Mouse (Mus musculus) forebrain, postnatal 0 days (tissue): Measurements from ENCODE around the gene Olfr5. TPM values are rescaled to one million over a fixed set of nuclear protein-coding genes. Genes with fewer than 3 reads are reported as not detected.

ENCODE experiments used
- ATAC-seq: fragments of 200-750 bp; cut with Nextera tagmentation; 2 replicates; pipeline ENCODE4 v1.8.0; 2017; ENCODE audit warnings: mild to moderate bottlenecking, moderate library complexity
- DNase-seq: peaks from one replicate; pipeline ENCODE4 v3.0.0-alpha.2; 2015
- H3K27ac ChIP-seq: fragments of 300-500 bp; sonication (generic); 2 replicates; pipeline ENCODE4 v1.5.1; 2014; ENCODE audit warnings: low read depth, mild to moderate bottlenecking, antibody characterized with exemption, low read length, moderate library complexity, mixed read lengths
- H3K27me3 ChIP-seq: fragments of 300-500 bp; sonication (generic); 2 replicates; pipeline ENCODE4 v1.6.1; 2014; ENCODE audit warnings: mild to moderate bottlenecking, low read length, mixed read lengths; ENCODE audit not compliant: insufficient read depth
- H3K36me3 ChIP-seq: fragments of 300-500 bp; sonication (generic); 2 replicates; pipeline ENCODE4 v1.6.1; 2014; ENCODE audit warnings: mild to moderate bottlenecking, moderate library complexity; ENCODE audit not compliant: insufficient read depth
- H3K4me1 ChIP-seq: fragments of 300-500 bp; sonication (generic); 2 replicates; pipeline ENCODE4 v1.6.1; 2014; ENCODE audit warnings: antibody characterized with exemption; ENCODE audit not compliant: insufficient read depth
- H3K4me2 ChIP-seq: fragments of 300-500 bp; sonication (generic); 2 replicates; pipeline ENCODE4 v1.6.1; 2014; ENCODE audit warnings: low read depth, mild to moderate bottlenecking, moderate library complexity
- H3K4me3 ChIP-seq: fragments of 300-500 bp; sonication (generic); 2 replicates; pipeline ENCODE4 v1.5.1; 2014; ENCODE audit warnings: low read depth, low read length, mixed read lengths
- H3K9ac ChIP-seq: fragments of 300-500 bp; sonication (generic); 2 replicates; pipeline ENCODE4 v1.6.1; 2014; ENCODE audit warnings: mild to moderate bottlenecking
- H3K9me3 ChIP-seq: fragments of 300-500 bp; sonication (generic); 2 replicates; pipeline ENCODE4 v1.6.1; 2016; ENCODE audit warnings: low read length
- CTCF ChIP-seq: sonication (generic); IDR thresholded peaks from 2 replicates; pipeline ENCODE4 v1.5.1; 2016; ENCODE audit warnings: antibody characterized with exemption, control low read depth, low read depth
- WGBS: fragments of 180-500 bp; shearing (Covaris S2); extraction: QIAGEN DNeasy Blood & Tissue Kit; methylation state at CpG from one replicate; pipeline ENCODE4 v1.1.7; 2014; 5-methylcytosine and 5-hydroxymethylcytosine counted together
- polyA plus RNA-seq: library from polyadenylated mRNA; unstranded; fragments of >200 nt; fragmentation: Nextera tagmentation; extraction: Ambion mirVana; gene quantifications from 2 replicates; pipeline ENCODE4 v1.2.1, GENCODE M21; 2015
- total RNA-seq: library from RNA; depleted of rRNA; stranded (reverse); fragments of >200 nt; gene quantifications from 2 replicates; pipeline ENCODE4 v1.2.3, GENCODE M21; 2014; rRNA removed

The Olfr5 gene
- total and polyA plus RNA-seq, 2 experiments from 2014 or later: not detected

DNA sequence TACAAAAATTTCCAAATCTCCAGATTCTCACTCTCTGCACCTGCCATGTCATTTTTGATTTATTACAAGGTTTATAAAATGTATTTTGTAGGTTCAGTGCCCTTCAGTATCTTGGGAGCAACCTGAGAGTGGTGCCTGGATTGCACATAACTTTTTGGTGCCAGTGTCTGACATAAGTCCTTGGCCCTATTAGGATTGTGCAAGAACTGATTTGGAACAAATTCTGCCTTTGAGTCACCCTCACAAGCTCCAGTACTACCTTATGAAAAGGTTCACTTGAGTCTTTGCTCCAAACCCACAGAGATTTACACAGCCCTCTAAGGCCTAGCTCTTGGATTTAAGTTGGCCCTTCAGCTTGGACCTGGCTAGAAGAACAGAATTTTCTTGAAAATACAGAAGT lies 19.8 kb downstream of the Olfr5 start, which contains the start of gene Olfr1346:
TSS of gene Olfr1346 (plus strand) at position 151 of the 400 bp plus-strand sequence.
- no peaks in the 10 kb centered on the region for H3K4me1 ChIP-seq
- TF ChIP-seq CTCF: no peak
- ATAC-seq (no peak), DNase-seq (no peak)
- no peak within 1 kb of the TSS for H3K4me3 ChIP-seq
- H3K9me3 ChIP-seq: no peaks in the 10 kb centered on the region
- H3K36me3 ChIP-seq: no peaks in the 10 kb centered on the region
- no peak within 1 kb of the TSS for H3K9ac ChIP-seq
- no peak within 1 kb of the TSS for H3K27ac ChIP-seq
- no peak within 1 kb of the TSS for H3K4me2 ChIP-seq
- no peaks in the 10 kb centered on the region for H3K27me3 ChIP-seq

DNA sequence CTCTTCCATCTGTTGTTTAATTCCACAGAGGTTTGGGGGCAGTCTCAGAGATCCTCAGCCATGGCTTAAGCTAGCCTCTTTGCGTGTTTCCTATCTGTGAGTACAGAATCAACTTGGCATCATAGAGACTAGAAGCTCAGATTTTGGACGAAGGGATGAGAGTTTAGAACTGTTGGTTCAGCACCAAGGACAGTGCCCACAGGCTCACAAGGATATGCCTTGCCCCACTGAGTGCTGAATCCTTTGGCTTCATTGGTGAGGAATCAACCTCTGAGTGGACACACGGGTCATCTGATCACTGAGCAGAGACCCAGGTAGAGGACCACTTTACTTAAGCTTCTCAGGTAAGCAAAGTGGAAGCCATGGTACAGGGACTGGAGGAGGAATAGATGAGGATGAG lies 30.3 kb downstream of the Olfr5 start:
- Histone ChIP-seq H3K36me3 (no peaks in the 10 kb centered on the region), H3K9ac (no peak overlapping the region), H3K27me3 (no peaks in the 10 kb centered on the region), H3K4me1 (no peaks in the 10 kb centered on the region), H3K9me3 (no peaks in the 10 kb centered on the region), H3K4me3 (no peak overlapping the region), H3K4me2 (no peak overlapping the region), H3K27ac (no peak overlapping the region)
- no peak for DNase-seq
- no peak for TF ChIP-seq CTCF
- 47% methylated on average over 3 of the region's 3 CpGs for WGBS
- ATAC-seq: no peak

DNA sequence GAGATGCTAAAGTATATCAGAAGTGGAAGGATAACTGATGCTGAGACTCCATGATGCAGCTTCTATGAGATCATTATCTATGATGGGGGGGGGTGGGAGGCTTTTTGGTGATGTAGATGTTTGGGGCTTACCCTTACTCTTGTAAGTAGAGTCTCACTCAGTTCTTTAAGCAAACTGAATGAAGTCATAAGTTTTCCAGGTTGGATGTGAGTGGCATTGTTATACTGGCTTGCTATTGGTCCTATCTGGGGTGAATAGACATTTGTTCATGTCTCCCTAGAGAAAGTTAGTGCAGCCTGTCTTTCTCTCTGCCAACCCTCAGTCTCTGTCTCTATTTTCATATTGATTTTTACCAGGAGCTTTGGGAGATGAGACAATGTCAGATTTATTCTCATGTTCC lies 30.9 kb downstream of the Olfr5 start, which contains the start of gene Olfr1336:
TSS of gene Olfr1336 (plus strand) at position 301 of the 400 bp plus-strand sequence.
- H3K4me3 ChIP-seq: no peak within 1 kb of the TSS
- no peak within 1 kb of the TSS for H3K4me2 ChIP-seq
- ATAC-seq: no peak
- H3K4me1 ChIP-seq: no peaks in the 10 kb centered on the region
- no peak within 1 kb of the TSS for H3K27ac ChIP-seq
- H3K9me3 ChIP-seq: no peaks in the 10 kb centered on the region
- TF ChIP-seq CTCF: no peak
- DNase-seq: no peak
- H3K27me3 ChIP-seq: no peaks in the 10 kb centered on the region
- H3K36me3 ChIP-seq: no peaks in the 10 kb centered on the region
- H3K9ac ChIP-seq: no peak within 1 kb of the TSS

DNA sequence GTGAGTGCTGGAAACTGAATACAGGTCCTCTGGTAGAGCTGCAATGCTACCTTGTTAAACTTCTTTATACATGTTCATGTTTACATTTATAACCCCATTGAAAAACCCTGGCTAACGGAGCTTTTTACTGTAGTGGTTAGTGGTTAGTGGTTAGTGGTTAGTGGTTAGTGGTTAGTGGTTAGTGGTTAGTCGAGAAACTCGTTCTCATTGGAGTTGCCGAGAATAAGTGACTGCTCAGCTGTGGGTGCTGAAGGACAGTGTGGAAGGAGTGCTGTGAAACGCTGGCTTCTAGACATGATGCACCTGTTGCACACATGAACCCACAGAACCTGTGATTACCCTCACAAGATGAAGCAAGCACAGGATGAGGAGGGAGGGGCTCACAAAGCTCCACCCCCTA lies 39.0 kb downstream of the Olfr5 start:
- Histone ChIP-seq H3K9me3 (no peaks in the 10 kb centered on the region), H3K27me3 (no peaks in the 10 kb centered on the region), H3K4me3 (no peak overlapping the region), H3K9ac (no peak overlapping the region), H3K27ac (no peak overlapping the region), H3K36me3 (no peaks in the 10 kb centered on the region), H3K4me1 (no peaks in the 10 kb centered on the region), H3K4me2 (no peak overlapping the region)
- ATAC-seq (no peak), DNase-seq (no peak)
- 89% methylated on average over 5 of the region's 5 CpGs for WGBS
- no peak for TF ChIP-seq CTCF

DNA sequence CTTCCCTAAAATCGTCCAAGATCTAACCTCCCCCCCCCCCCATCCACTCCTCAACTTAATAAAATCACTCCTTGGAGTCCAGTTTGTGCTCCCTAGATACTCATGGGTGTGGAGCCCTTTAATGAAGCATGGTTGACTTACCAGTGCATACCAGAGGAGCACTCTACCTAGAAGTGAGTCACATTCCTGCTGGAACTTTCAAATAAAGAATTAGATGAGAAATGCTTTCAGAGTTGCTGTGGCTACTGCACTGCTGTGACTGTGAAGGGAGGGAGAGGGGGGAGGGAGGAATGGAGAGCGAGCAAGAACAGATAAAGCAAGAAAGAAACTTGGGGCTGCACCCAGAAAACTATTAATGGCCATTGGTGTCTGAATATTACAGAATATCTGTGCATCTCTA lies 45.6 kb downstream of the Olfr5 start:
- ATAC-seq (no peak), DNase-seq (no peak)
- no peaks in the 10 kb centered on the region for H3K9me3 ChIP-seq
- H3K4me3 ChIP-seq: no peak overlapping the region
- no peaks in the 10 kb centered on the region for H3K36me3 ChIP-seq
- H3K27ac ChIP-seq: no peak overlapping the region
- no peak overlapping the region for H3K9ac ChIP-seq
- 59% methylated on average over 2 of the region's 2 CpGs for WGBS
- no peaks in the 10 kb centered on the region for H3K27me3 ChIP-seq
- no peaks in the 10 kb centered on the region for H3K4me1 ChIP-seq
- TF ChIP-seq CTCF: no peak
- H3K4me2 ChIP-seq: no peak overlapping the region

DNA sequence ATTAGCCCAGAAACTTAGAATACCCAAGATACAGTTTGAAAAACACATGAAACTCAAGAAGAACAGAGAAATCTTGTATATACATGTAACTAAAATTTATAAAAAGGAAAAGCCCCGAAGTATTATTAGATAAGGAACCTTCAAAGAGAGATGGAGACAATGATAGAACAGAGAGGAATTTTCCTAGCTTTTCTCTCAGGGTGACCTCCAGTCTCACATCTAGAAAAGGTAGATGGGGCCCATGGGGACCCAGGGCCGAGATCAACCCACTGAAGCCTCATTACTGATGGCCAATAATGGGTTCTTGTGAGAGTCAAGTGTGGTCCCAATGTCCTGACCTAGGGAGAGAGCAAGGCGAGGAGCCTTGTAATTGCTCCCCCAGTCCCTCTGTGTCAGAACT lies 48.4 kb downstream of the Olfr5 start, which contains the start of gene Olfr1344:
TSS of gene Olfr1344 (plus strand) at position 301 of the 400 bp plus-strand sequence.
- Histone ChIP-seq H3K9ac (no peak within 1 kb of the TSS), H3K36me3 (no peaks in the 10 kb centered on the region), H3K9me3 (no peaks in the 10 kb centered on the region), H3K27ac (no peak within 1 kb of the TSS), H3K4me1 (peaks cover 8% of the 10 kb centered on the region; the same call in 1 of the 2 replicates), H3K27me3 (no peaks in the 10 kb centered on the region), H3K4me3 (no peak within 1 kb of the TSS), H3K4me2 (no peak within 1 kb of the TSS)
- ATAC-seq: no peak
- DNase-seq: no peak
- no peak for TF ChIP-seq CTCF
- 74% methylated on average over 3 of the region's 3 CpGs for WGBS

DNA sequence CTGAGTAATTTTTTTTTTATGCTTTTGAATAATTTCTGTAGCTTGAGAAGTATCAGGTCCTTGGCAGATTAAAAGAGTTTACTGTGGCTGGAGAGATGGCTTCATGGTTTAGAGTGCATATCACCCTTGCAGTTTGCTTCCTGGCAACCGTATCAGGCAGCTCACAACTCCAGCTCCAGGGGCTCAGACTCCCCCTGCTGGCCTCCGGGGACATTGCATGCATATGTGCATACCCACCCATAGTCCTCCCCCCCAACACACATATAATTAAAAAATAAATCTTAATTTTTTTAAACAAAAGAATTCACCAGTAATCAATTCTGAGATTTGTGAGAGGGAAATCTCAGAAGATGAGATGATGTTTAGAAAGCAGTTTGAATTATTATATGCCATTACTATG lies 56.4 kb downstream of the Olfr5 start:
- H3K4me3 ChIP-seq: no peak overlapping the region
- H3K27me3 ChIP-seq: no peaks in the 10 kb centered on the region
- H3K9ac ChIP-seq: no peak overlapping the region
- no peak overlapping the region for H3K4me2 ChIP-seq
- no peak overlapping the region for H3K27ac ChIP-seq
- peaks cover 6% of the 10 kb centered on the region; the same call in 1 of the 2 replicates for H3K4me1 ChIP-seq
- TF ChIP-seq CTCF: peak; percentile 47; the same call in 1 of the 2 replicates
- no peaks in the 10 kb centered on the region for H3K9me3 ChIP-seq
- H3K36me3 ChIP-seq: 0 out of 2 replicates have a peak, but pooled peaks cover 3% of the 10 kb centered on the region
- ATAC-seq (no peak), DNase-seq (peak; percentile 21)
- WGBS: 37% methylated on average over 2 of the region's 2 CpGs

DNA sequence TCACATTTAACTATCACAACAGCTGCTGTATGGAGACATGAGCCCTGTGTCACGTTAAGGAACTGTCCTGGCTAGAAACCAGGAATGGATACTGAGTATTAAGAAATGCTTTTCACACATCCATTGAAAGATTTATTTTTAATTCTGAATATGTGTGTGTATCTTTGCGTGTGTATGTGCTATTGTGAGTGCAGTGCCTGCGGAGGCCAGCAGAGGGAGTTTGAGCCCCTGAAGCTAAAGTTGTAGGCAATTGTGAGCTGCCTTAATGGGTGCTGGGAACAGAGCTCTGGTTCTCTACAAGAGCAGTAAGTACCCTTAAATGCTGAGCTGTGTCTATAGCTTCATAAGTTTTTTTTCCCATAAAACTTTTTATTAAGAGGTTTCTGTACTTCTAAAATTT lies 57.4 kb downstream of the Olfr5 start:
- Histone ChIP-seq H3K4me2 (no peak overlapping the region), H3K36me3 (0 out of 2 replicates have a peak, but pooled peaks cover 3% of the 10 kb centered on the region), H3K27me3 (no peaks in the 10 kb centered on the region), H3K4me3 (no peak overlapping the region), H3K4me1 (no peaks in the 10 kb centered on the region), H3K9me3 (no peaks in the 10 kb centered on the region), H3K9ac (no peak overlapping the region), H3K27ac (no peak overlapping the region)
- TF ChIP-seq CTCF: no peak
- DNase-seq (no peak), ATAC-seq (no peak)
- 90% methylated on average over 3 of the region's 3 CpGs for WGBS

Other genes with a start within 250 kb of the Olfr5 start
- gene Epp13, start 234.2 kb downstream of the Olfr5 start, total RNA-seq: not detected in 2 replicates
- 0.40 and 0.44 TPM in 2 replicates for gene Epp13, start 234.2 kb downstream of the Olfr5 start, polyA plus RNA-seq
- 6.9 and 10.0 TPM in 2 replicates for gene Zfp667, start 200.4 kb downstream of the Olfr5 start, total RNA-seq
- 9.9 and 13.1 TPM in 2 replicates for gene Zfp667, start 200.4 kb downstream of the Olfr5 start, polyA plus RNA-seq
- 12.3 and 13.1 TPM in 2 replicates for gene Zfp583, start 155.7 kb downstream of the Olfr5 start, total RNA-seq
- 11.7 and 13.2 TPM in 2 replicates for gene Zfp583, start 155.7 kb downstream of the Olfr5 start, polyA plus RNA-seq
- 5.8 and 7.8 TPM in 2 replicates for gene Gm3854, start 143.2 kb downstream of the Olfr5 start, total RNA-seq
- gene Gm3854, start 143.2 kb downstream of the Olfr5 start, polyA plus RNA-seq: 1.5 and 4.6 TPM in 2 replicates
- 4.0 and 4.5 TPM in 2 replicates for gene Zfp78, start 123.7 kb downstream of the Olfr5 start, total RNA-seq
- gene Zfp78, start 123.7 kb downstream of the Olfr5 start, polyA plus RNA-seq: 1.5 and 3.3 TPM in 2 replicates
- 15.4 and 27.4 TPM in 2 replicates for gene Zfp28, start 103.6 kb downstream of the Olfr5 start, total RNA-seq
- 19.8 and 20.7 TPM in 2 replicates for gene Zfp28, start 103.6 kb downstream of the Olfr5 start, polyA plus RNA-seq
- 15.4 and 17.5 TPM in 2 replicates for gene Smim17, start 88.2 kb downstream of the Olfr5 start, total RNA-seq
- 3.7 and 3.9 TPM in 2 replicates for gene Smim17, start 88.2 kb downstream of the Olfr5 start, polyA plus RNA-seq
- gene Gm20715, start 76.7 kb downstream of the Olfr5 start, total RNA-seq: 0.24 and 0.54 TPM in 2 replicates
- gene Gm20715, start 76.7 kb downstream of the Olfr5 start, polyA plus RNA-seq: not detected in 2 replicates
- gene Olfr1344, start 48.3 kb downstream of the Olfr5 start, total RNA-seq: 0.23 TPM in 1 of 2 replicates, not detected in the other
- 0.07 and 0.09 TPM in 2 replicates for gene Olfr1344, start 48.3 kb downstream of the Olfr5 start, polyA plus RNA-seq
- gene Olfr1336, start 30.8 kb downstream of the Olfr5 start, total RNA-seq: not detected in 2 replicates
- not detected in 2 replicates for gene Olfr1336, start 30.8 kb downstream of the Olfr5 start, polyA plus RNA-seq
- gene Olfr1346, start 19.8 kb downstream of the Olfr5 start, total RNA-seq: not detected in 2 replicates
- gene Olfr1346, start 19.8 kb downstream of the Olfr5 start, polyA plus RNA-seq: not detected in 2 replicates
- not detected in 2 replicates for gene Olfr1347, start 12.8 kb upstream of the Olfr5 start, total RNA-seq
- not detected in 2 replicates for gene Olfr1347, start 12.8 kb upstream of the Olfr5 start, polyA plus RNA-seq
- not detected in 2 replicates for gene Olfr1348, start 21.8 kb upstream of the Olfr5 start, total RNA-seq
- gene Olfr1348, start 21.8 kb upstream of the Olfr5 start, polyA plus RNA-seq: not detected in 2 replicates
- not detected in 2 replicates for gene Olfr1349, start 36.0 kb upstream of the Olfr5 start, total RNA-seq
- not detected in 2 replicates for gene Olfr1349, start 36.0 kb upstream of the Olfr5 start, polyA plus RNA-seq
- gene Olfr1350, start 77.9 kb upstream of the Olfr5 start, total RNA-seq: not detected in 2 replicates
- gene Olfr1350, start 77.9 kb upstream of the Olfr5 start, polyA plus RNA-seq: not detected in 2 replicates
- 20.5 and 29.1 TPM in 2 replicates for gene Zim1, start 209.5 kb upstream of the Olfr5 start, total RNA-seq
- 2.6 and 4.7 TPM in 2 replicates for gene Zim1, start 209.5 kb upstream of the Olfr5 start, polyA plus RNA-seq
- gene Peg3, start 243.5 kb upstream of the Olfr5 start, total RNA-seq: 81.1 and 139 TPM in 2 replicates
- 18.1 and 43.7 TPM in 2 replicates for gene Peg3, start 243.5 kb upstream of the Olfr5 start, polyA plus RNA-seq
- 61.8 and 97.8 TPM in 2 replicates for gene Usp29, start 243.6 kb upstream of the Olfr5 start, total RNA-seq
- gene Usp29, start 243.6 kb upstream of the Olfr5 start, polyA plus RNA-seq: 10.8 and 21.9 TPM in 2 replicates